Mouse (Mus musculus) neural tube, embryonic 15.5 days (tissue): ENCODE measurements around the gene Dnaic1. TPM values are rescaled to one million over a fixed set of nuclear protein-coding genes. Genes with fewer than 3 reads are reported as not detected.

ENCODE experiments used
- ATAC-seq: fragments of 200-750 bp; cut with Nextera tagmentation; 2 replicates; pipeline ENCODE4 v1.8.0; 2017; ENCODE audit warnings: mild to moderate bottlenecking, moderate TSS enrichment, moderate library complexity; ENCODE audit not compliant: low FRiP score
- H3K27ac ChIP-seq: fragments of 300-500 bp; sonication (generic); replicated peaks from 2 replicates; pipeline ENCODE4 v1.5.1; 2015; ENCODE audit warnings: mild to moderate bottlenecking, inconsistent platforms
- H3K27me3 ChIP-seq: fragments of 300-500 bp; sonication (generic); replicated peaks from 2 replicates; pipeline ENCODE4 v1.6.1; 2015; ENCODE audit warnings: inconsistent platforms
- H3K36me3 ChIP-seq: fragments of 300-500 bp; sonication (generic); 2 replicates; pipeline ENCODE4 v1.6.1; 2015; ENCODE audit warnings: inconsistent platforms
- H3K4me1 ChIP-seq: fragments of 300-500 bp; sonication (generic); 2 replicates; pipeline ENCODE4 v1.6.1; 2015; ENCODE audit warnings: inconsistent platforms
- H3K4me2 ChIP-seq: fragments of 300-500 bp; sonication (generic); 2 replicates; pipeline ENCODE4 v1.6.1; 2015; ENCODE audit warnings: inconsistent platforms, mild to moderate bottlenecking, moderate library complexity
- H3K4me3 ChIP-seq: fragments of 300-500 bp; sonication (generic); replicated peaks from 2 replicates; pipeline ENCODE4 v1.5.1; 2015; ENCODE audit warnings: mild to moderate bottlenecking, inconsistent platforms
- H3K9ac ChIP-seq: fragments of 300-500 bp; sonication (generic); replicated peaks from 2 replicates; pipeline ENCODE4 v1.6.1; 2015; ENCODE audit warnings: mild to moderate bottlenecking, inconsistent platforms
- H3K9me3 ChIP-seq: fragments of 300-500 bp; sonication (generic); replicated peaks from 2 replicates; pipeline ENCODE4 v1.6.1; 2016; ENCODE audit warnings: inconsistent platforms
- WGBS: fragments of 180-500 bp; shearing (Covaris S2); methylation state at CpG from one replicate; pipeline ENCODE4 v1.1.7; 2015; ENCODE audit warnings: mixed read lengths; 5-methylcytosine and 5-hydroxymethylcytosine counted together
- polyA plus RNA-seq: library from polyadenylated mRNA; unstranded; fragments of >200 nt; fragmentation: Nextera tagmentation; extraction: Ambion mirVana; gene quantifications from 2 replicates; pipeline ENCODE4 v1.2.1, GENCODE M21; 2015

Dnaic1 gene
- polyA plus RNA-seq, 1 experiment from 2014 or later: 2.1 TPM

- Histone ChIP-seq H3K27me3 (no peaks in the 10 kb centered on the region), H3K27ac (no peak overlapping the region; the same call in 1 of the 2 replicates), H3K4me2 (peak overlapping the region; percentile 81), H3K4me1 (peaks cover 49% of the 10 kb centered on the region), H3K36me3 (no peaks in the 10 kb centered on the region), H3K9ac (0 out of 2 replicates have a peak overlapping the region, but pooled peaks have one; percentile 92), H3K9me3 (no peaks in the 10 kb centered on the region), H3K4me3 (no peak overlapping the region)
- 70% methylated on average over 10 of the region's 10 CpGs for WGBS
- no peak for ATAC-seq
Measured at GRCm38 (mm10) chr4:41636882-41637635, 67.5 kb downstream of the Dnaic1 start.

- H3K27ac ChIP-seq: no peak overlapping the region
Measured at GRCm38 (mm10) chr4:41638186-41638731, 68.7 kb downstream of the Dnaic1 start.

GRCm38 (mm10) chr4:41638828-41639213 is 69.2 kb downstream of the Dnaic1 start:
- ATAC-seq: no peak
- 70% methylated on average over 6 of the region's 6 CpGs for WGBS

More at GRCm38 (mm10) chr4:41638186-41638731, 68.7 kb downstream of the Dnaic1 start:
- H3K4me2 ChIP-seq: peak overlapping the region; percentile 81
- H3K4me3 ChIP-seq: peak overlapping the region; percentile 73; the same call in 1 of the 2 replicates
- peaks cover 47% of the 10 kb centered on the region for H3K4me1 ChIP-seq
- no peak for ATAC-seq
- no peaks in the 10 kb centered on the region for H3K27me3 ChIP-seq
- 87% methylated on average over 10 of the region's 10 CpGs for WGBS
- H3K36me3 ChIP-seq: no peaks in the 10 kb centered on the region
- no peaks in the 10 kb centered on the region for H3K9me3 ChIP-seq
- peak overlapping the region; percentile 92 for H3K9ac ChIP-seq

GRCm38 (mm10) chr4:41639214-41639841 is 69.8 kb downstream of the Dnaic1 start:
- peak overlapping the region; percentile 73 for H3K4me3 ChIP-seq
- H3K27ac ChIP-seq: peak overlapping the region; percentile 92
- peaks cover 47% of the 10 kb centered on the region for H3K4me1 ChIP-seq
- H3K4me2 ChIP-seq: peak overlapping the region; percentile 81
- H3K36me3 ChIP-seq: no peaks in the 10 kb centered on the region
- WGBS: 5% methylated on average over 10 of the region's 10 CpGs
- H3K27me3 ChIP-seq: no peaks in the 10 kb centered on the region
- H3K9me3 ChIP-seq: no peaks in the 10 kb centered on the region
- peak overlapping the region; percentile 92 for H3K9ac ChIP-seq
- peak; percentile 42 for ATAC-seq

More at GRCm38 (mm10) chr4:41638828-41639213, 69.2 kb downstream of the Dnaic1 start:
- Histone ChIP-seq H3K36me3 (no peaks in the 10 kb centered on the region), H3K4me2 (peak overlapping the region; percentile 81), H3K9me3 (no peaks in the 10 kb centered on the region), H3K4me1 (peaks cover 47% of the 10 kb centered on the region), H3K27me3 (no peaks in the 10 kb centered on the region), H3K4me3 (peak overlapping the region; percentile 73), H3K27ac (peak overlapping the region; percentile 92), H3K9ac (peak overlapping the region; percentile 92)

GRCm38 (mm10) chr4:41639913-41640507 is 70.4 kb downstream of the Dnaic1 start, which contains the start of gene Enho:
Gene Enho (minus strand): TSS chr4:41640324.
- H3K4me2 ChIP-seq: peak within 1 kb of the TSS; percentile 81
- peak within 1 kb of the TSS; percentile 73 for H3K4me3 ChIP-seq
- peaks cover 47% of the 10 kb centered on the region for H3K4me1 ChIP-seq
- under 1% methylated on average over 64 of the region's 74 CpGs for WGBS
- peak; percentile 89 for ATAC-seq
- peak within 1 kb of the TSS; percentile 92 for H3K9ac ChIP-seq
- H3K27ac ChIP-seq: peak within 1 kb of the TSS; percentile 92
- no peaks in the 10 kb centered on the region for H3K27me3 ChIP-seq
- H3K9me3 ChIP-seq: no peaks in the 10 kb centered on the region
- H3K36me3 ChIP-seq: no peaks in the 10 kb centered on the region

- Histone ChIP-seq H3K4me2 (no peak overlapping the region), H3K27ac (no peak overlapping the region), H3K27me3 (no peaks in the 10 kb centered on the region), H3K4me1 (peaks cover 39% of the 10 kb centered on the region), H3K9me3 (no peaks in the 10 kb centered on the region), H3K36me3 (no peaks in the 10 kb centered on the region), H3K9ac (no peak overlapping the region), H3K4me3 (no peak overlapping the region)
- 69% methylated on average over 6 of the region's 6 CpGs for WGBS
- no peak for ATAC-seq
Measured at GRCm38 (mm10) chr4:41641199-41641822, 71.7 kb downstream of the Dnaic1 start.

GRCm38 (mm10) chr4:41645488-41645887 is 75.9 kb downstream of the Dnaic1 start:
- Histone ChIP-seq H3K4me1 (0 out of 2 replicates have a peak, but pooled peaks cover 5% of the 10 kb centered on the region), H3K9ac (no peak overlapping the region), H3K36me3 (no peaks in the 10 kb centered on the region), H3K4me2 (no peak overlapping the region), H3K9me3 (no peaks in the 10 kb centered on the region), H3K27ac (no peak overlapping the region), H3K27me3 (no peaks in the 10 kb centered on the region), H3K4me3 (no peak overlapping the region)
- ATAC-seq: no peak
- 33% methylated on average over 5 of the region's 5 CpGs for WGBS

- H3K4me3 ChIP-seq: no peak overlapping the region
- no peak for ATAC-seq
- no peak overlapping the region for H3K27ac ChIP-seq
- H3K9ac ChIP-seq: no peak overlapping the region
- H3K9me3 ChIP-seq: no peaks in the 10 kb centered on the region
- 17% methylated on average over 4 of the region's 4 CpGs for WGBS
- H3K36me3 ChIP-seq: no peaks in the 10 kb centered on the region
- H3K27me3 ChIP-seq: no peaks in the 10 kb centered on the region
- no peak overlapping the region for H3K4me2 ChIP-seq
- 0 out of 2 replicates have a peak, but pooled peaks cover under 1% of the 10 kb centered on the region for H3K4me1 ChIP-seq
Measured at GRCm38 (mm10) chr4:41648157-41648556, 78.6 kb downstream of the Dnaic1 start.

GRCm38 (mm10) chr4:41648627-41649026 is 79.1 kb downstream of the Dnaic1 start:
- H3K36me3 ChIP-seq: no peaks in the 10 kb centered on the region
- no peak overlapping the region for H3K4me3 ChIP-seq
- no peaks in the 10 kb centered on the region for H3K9me3 ChIP-seq
- H3K4me1 ChIP-seq: peaks cover 4% of the 10 kb centered on the region; the same call in 1 of the 2 replicates
- ATAC-seq: no peak
- WGBS: 79% methylated on average over 7 of the region's 7 CpGs
- no peak overlapping the region for H3K27ac ChIP-seq
- H3K9ac ChIP-seq: no peak overlapping the region
- no peak overlapping the region for H3K4me2 ChIP-seq
- no peaks in the 10 kb centered on the region for H3K27me3 ChIP-seq

- 41% methylated on average over 6 of the region's 6 CpGs for WGBS
- peak; percentile 48 for ATAC-seq
- H3K36me3 ChIP-seq: no peaks in the 10 kb centered on the region
- no peaks in the 10 kb centered on the region for H3K9me3 ChIP-seq
- peaks cover 7% of the 10 kb centered on the region; the same call in 1 of the 2 replicates for H3K4me1 ChIP-seq
- no peak overlapping the region for H3K4me2 ChIP-seq
- no peaks in the 10 kb centered on the region for H3K27me3 ChIP-seq
- no peak overlapping the region for H3K27ac ChIP-seq
- H3K9ac ChIP-seq: no peak overlapping the region
- H3K4me3 ChIP-seq: no peak overlapping the region
Measured at GRCm38 (mm10) chr4:41653296-41653695, 83.7 kb downstream of the Dnaic1 start.

- H3K9ac ChIP-seq: no peak overlapping the region
- H3K9me3 ChIP-seq: no peaks in the 10 kb centered on the region
- peaks cover 9% of the 10 kb centered on the region for H3K4me1 ChIP-seq
- ATAC-seq: no peak
- 0 out of 2 replicates have a peak overlapping the region, but pooled peaks have one; percentile 38 for H3K27ac ChIP-seq
- no peak overlapping the region for H3K4me3 ChIP-seq
- no peaks in the 10 kb centered on the region for H3K27me3 ChIP-seq
- H3K36me3 ChIP-seq: no peaks in the 10 kb centered on the region
- 56% methylated on average over 6 of the region's 6 CpGs for WGBS
- no peak overlapping the region for H3K4me2 ChIP-seq
Measured at GRCm38 (mm10) chr4:41653730-41654129, 84.2 kb downstream of the Dnaic1 start.
